Mouse (Mus musculus): ENCODE results near the gene Limch1.

DNA sequence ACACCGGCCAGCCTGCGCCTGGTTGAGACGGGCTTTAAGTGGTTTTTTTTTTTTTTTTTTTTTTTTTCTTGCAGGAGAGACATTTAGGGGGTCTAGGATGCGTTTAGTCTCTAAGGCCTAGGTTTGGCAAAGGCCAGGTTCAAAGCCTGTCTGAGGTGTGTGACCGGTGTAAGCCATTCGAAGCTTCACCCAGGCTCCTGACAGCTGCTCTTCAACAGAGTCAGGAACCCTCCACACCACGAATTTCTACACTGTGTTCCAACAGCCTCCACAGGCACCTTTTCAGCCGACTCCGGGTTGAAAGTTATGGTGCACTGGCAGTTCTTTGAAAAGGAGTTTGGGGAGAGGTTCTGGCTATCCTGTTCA is 355.8 kb downstream of the Limch1 start:
- no peak for TF ChIP-seq CTCF (IDR thresholded peaks at IDR 0.05; ENCODE audit: low read depth, low read length)
- no peak for TF ChIP-seq POLR2A (IDR thresholded peaks at IDR 0.05; ENCODE audit: insufficient read depth, low read length)
